Mouse (Mus musculus): ENCODE measurements around the gene Atf6. TPM values are rescaled to one million over a fixed set of nuclear protein-coding genes. Genes with fewer than 3 reads are reported as not detected.

Atf6 gene
- total RNA-seq, 2 experiments from 2014 or later = 16.3 to 18.2 TPM

GRCm38 (mm10) chr1:170786570-170787341, 80.8 kb downstream of the Atf6 start:
- no peak for DNase-seq
- intact Hi-C loops (cut with DNase I) = no loop called here

GRCm38 (mm10) chr1:170777688-170778087, 89.9 kb downstream of the Atf6 start:
- no peak for DNase-seq
- intact Hi-C loops (cut with DNase I) = no loop called here

GRCm38 (mm10) chr1:170774431-170774830, 93.1 kb downstream of the Atf6 start:
- no peak for DNase-seq
- intact Hi-C loops (cut with DNase I) = no loop called here

- DNase-seq = no peak
- intact Hi-C loops (cut with DNase I) = no loop called here
These were observed 94.1 kb downstream of the Atf6 start for GRCm38 (mm10) chr1:170773506-170773905.

- intact Hi-C loops (cut with DNase I) = no loop called here
- DNase-seq = no peak
These were observed 96.1 kb downstream of the Atf6 start for GRCm38 (mm10) chr1:170771437-170772003.

GRCm38 (mm10) chr1:170770691-170771090, 96.9 kb downstream of the Atf6 start:
- intact Hi-C loops (cut with DNase I) = no loop called here

GRCm38 (mm10) chr1:170766997-170767396, 100.6 kb downstream of the Atf6 start:
- intact Hi-C loops (cut with DNase I) = no loop called here
- no peak for DNase-seq

More at GRCm38 (mm10) chr1:170770691-170771090, 96.9 kb downstream of the Atf6 start:
- no peak for DNase-seq

- intact Hi-C loops (cut with DNase I) = loop anchor here (5.0 kb wide), 1 partner anchor 117 kb away; no protein-coding TSS in a partner anchor
- no peak for DNase-seq
These were observed 102.8 kb downstream of the Atf6 start for GRCm38 (mm10) chr1:170764798-170765197.

- intact Hi-C loops (cut with DNase I) = loop anchor here (5.0 kb wide), 1 partner anchor 114 kb away; no protein-coding TSS in a partner anchor
- DNase-seq = no peak
These were observed 105.9 kb downstream of the Atf6 start for GRCm38 (mm10) chr1:170761634-170762033.

GRCm38 (mm10) chr1:170753597-170753996, 114.0 kb downstream of the Atf6 start:
- intact Hi-C loops (cut with DNase I) = no loop called here
- DNase-seq = no peak

- intact Hi-C loops (cut with DNase I) = no loop called here
- no peak for DNase-seq
These were observed 115.8 kb downstream of the Atf6 start for GRCm38 (mm10) chr1:170751797-170752196.

- no peak for DNase-seq
- intact Hi-C loops (cut with DNase I) = no loop called here
These were observed 121.0 kb downstream of the Atf6 start for GRCm38 (mm10) chr1:170746523-170746922.

- no peak for DNase-seq
- intact Hi-C loops (cut with DNase I) = no loop called here
These were observed 125.9 kb downstream of the Atf6 start for GRCm38 (mm10) chr1:170741497-170742246.

GRCm38 (mm10) chr1:170734866-170735265, 132.7 kb downstream of the Atf6 start:
- intact Hi-C loops (cut with DNase I) = no loop called here
- no peak for DNase-seq

- intact Hi-C loops (cut with DNase I) = no loop called here
- no peak for DNase-seq
These were observed 135.0 kb downstream of the Atf6 start for GRCm38 (mm10) chr1:170732596-170732890.

- no peak for DNase-seq
- intact Hi-C loops (cut with DNase I) = no loop called here
These were observed 135.5 kb downstream of the Atf6 start for GRCm38 (mm10) chr1:170731865-170732595.

GRCm38 (mm10) chr1:170729267-170729962, 138.2 kb downstream of the Atf6 start:
- intact Hi-C loops (cut with DNase I) = no loop called here
- no peak for DNase-seq

- intact Hi-C loops (cut with DNase I) = no loop called here
- no peak for DNase-seq
These were observed 139.0 kb downstream of the Atf6 start for GRCm38 (mm10) chr1:170728524-170728923.

GRCm38 (mm10) chr1:170721560-170721959, 146.0 kb downstream of the Atf6 start:
- DNase-seq = no peak
- intact Hi-C loops (cut with DNase I) = no loop called here

- no peak for DNase-seq
- intact Hi-C loops (cut with DNase I) = no loop called here
These were observed 149.3 kb downstream of the Atf6 start for GRCm38 (mm10) chr1:170718133-170718810.
